Mouse (Mus musculus) kidney, postnatal 36 days (tissue): ENCODE measurements at regions not wholly inside any gene's neighbourhood (a gene's known extent, or its start where the extent isn't known, plus 50 kb on each side); places are given as distances from the start of the nearest gene placed in this dataset.
A peak's percentile ranks its signal among the peaks of the same experiment; 100 is the strongest.

Experiments used
- DNase-seq, 2 experiments: peaks; one replicate each; pipeline ENCODE4 v3.0.0; 2021 to 2022; ENCODE audit warnings: mixed read lengths in 2 of 2

- DNase-seq, result no peak
Measured at GRCm38 (mm10) chr14:39785090-39785489, 312.2 kb upstream of the Nrg3 start.

GRCm38 (mm10) chr14:39781849-39782248, 309.0 kb upstream of the Nrg3 start:
- DNase-seq, result peak in 1 of 2 experiments; percentile 1

- DNase-seq, result no peak
Measured at GRCm38 (mm10) chr14:39768101-39768500, 295.2 kb upstream of the Nrg3 start.
